ENCODE assay signal across 27 mouse cellular contexts in genomic region chr1:193664569-193664968, GRCm38 (mm10).
DNase-seq lines count a peak whose midpoint lies in the region; ATAC-seq and TF ChIP-seq lines count a peak whose summit lies in the region.
"Had no signal": no experiment of that assay in that cellular context is flagged by ENCODE, and none has a peak within 500 bp of the region (broad histone marks: within the 10 kb centered on the region; RNA-seq: fewer than 3 reads in every experiment).

No protein-coding gene starts in this region.

- H3K4me2 ChIP-seq in liver, embryonic 11.5 days: no peak overlapping the region
- no peak overlapping the region for H3K4me2 ChIP-seq in liver, postnatal 0 days (ENCODE audit: low read depth, low read length)
- H3K4me2 ChIP-seq: forebrain, embryonic 13.5 days; heart, embryonic 15.5 days; hindbrain, embryonic 15.5 days; intestine, embryonic 15.5 days; limb, embryonic 12.5 days had no signal

- no peaks in the 10 kb centered on the region for H3K9me3 ChIP-seq in G1E (replicated peaks)
- no peaks in the 10 kb centered on the region for H3K9me3 ChIP-seq in liver, embryonic 11.5 days (ENCODE audit: control insufficient read depth, low read length)
- no peaks in the 10 kb centered on the region for H3K9me3 ChIP-seq in liver, postnatal 0 days (ENCODE audit: low read length)
- H3K9me3 ChIP-seq: heart, embryonic 15.5 days; hindbrain, embryonic 15.5 days; intestine, embryonic 15.5 days; limb, embryonic 12.5 days; megakaryocyte, embryonic 14.5 days had no signal

- no peaks in the 10 kb centered on the region for H3K36me3 ChIP-seq in G1E (replicated peaks)
- no peaks in the 10 kb centered on the region for H3K36me3 ChIP-seq in liver, embryonic 11.5 days (ENCODE audit: control insufficient read depth, insufficient read depth, low read length)
- no peaks in the 10 kb centered on the region for H3K36me3 ChIP-seq in liver, postnatal 0 days (replicated peaks; ENCODE audit: insufficient read depth, low read length)
- H3K36me3 ChIP-seq: heart, embryonic 15.5 days; hindbrain, embryonic 15.5 days; intestine, embryonic 15.5 days; limb, embryonic 12.5 days had no signal

- ATAC-seq in G1E (ENCODE audit: extremely low read depth, insufficient number of reproducible peaks, low FRiP score, poor library complexity, severe bottlenecking): 0 out of 2 replicates have a peak, but pooled peaks have one; percentile 26
- ATAC-seq in liver, embryonic 11.5 days (replicated peaks; ENCODE audit: low FRiP score): peak; percentile 88
- peak; percentile 90 for ATAC-seq in liver, postnatal 0 days
- no peak for ATAC-seq in monocyte, adult 5-6 weeks (replicated peaks; ENCODE audit: insufficient number of reproducible peaks, low FRiP score, low TSS enrichment, poor library complexity, severe bottlenecking)
- ATAC-seq: forebrain, embryonic 13.5 days; intestine, embryonic 15.5 days; midbrain, embryonic 16.5 days had no signal

- H3K27me3 ChIP-seq in G1E (ENCODE audit: insufficient read depth, low read length): no peaks in the 10 kb centered on the region
- H3K27me3 ChIP-seq in liver, embryonic 11.5 days (replicated peaks; ENCODE audit: control insufficient read depth, insufficient read depth, low read length): no peaks in the 10 kb centered on the region
- H3K27me3 ChIP-seq in liver, postnatal 0 days (ENCODE audit: insufficient read depth, low read length): no peaks in the 10 kb centered on the region
- H3K27me3 ChIP-seq: heart, embryonic 15.5 days; hindbrain, embryonic 15.5 days; intestine, embryonic 15.5 days; limb, embryonic 12.5 days; megakaryocyte, embryonic 14.5 days had no signal

- H3K4me1 ChIP-seq in G1E (ENCODE audit: insufficient read depth, low read depth, low read length): peaks cover 4% of the 10 kb centered on the region; the same call in 1 of the 2 replicates
- H3K4me1 ChIP-seq in liver, embryonic 11.5 days (replicated peaks; ENCODE audit: control insufficient read depth, insufficient read depth, low read length): no peaks in the 10 kb centered on the region
- H3K4me1 ChIP-seq in liver, postnatal 0 days (ENCODE audit: insufficient read depth): peaks cover 22% of the 10 kb centered on the region
- H3K4me1 ChIP-seq: intestine, embryonic 15.5 days; limb, embryonic 12.5 days; megakaryocyte, embryonic 14.5 days had no signal

- TF ChIP-seq CTCF in G1E (IDR thresholded peaks at IDR 0.05; ENCODE audit: low read depth, low read length): no peak
- TF ChIP-seq CTCF in liver, postnatal 0 days (IDR thresholded peaks at IDR 0.05; ENCODE audit: low read depth): no peak

- no peak overlapping the region for H3K4me3 ChIP-seq in G1E (ENCODE audit: low read depth, low read length)
- no peak overlapping the region for H3K4me3 ChIP-seq in liver, embryonic 11.5 days (ENCODE audit: low read depth, low read length)
- no peak overlapping the region for H3K4me3 ChIP-seq in liver, postnatal 0 days (ENCODE audit: low read depth, low read length)
- H3K4me3 ChIP-seq: forebrain, embryonic 13.5 days; heart, embryonic 15.5 days; hindbrain, embryonic 15.5 days; intestine, embryonic 15.5 days; layer of hippocampus, adult 2 months; limb, embryonic 12.5 days; megakaryocyte, embryonic 14.5 days had no signal

- DNase-seq in G1E (ENCODE audit: low spot score) (no peak), MEL-GATA-1-ER (ENCODE audit: extremely low read depth, low read depth) (peak; percentile 93)
- DNase-seq in liver, embryonic 11.5 days (ENCODE audit: low spot score): peak; percentile 22
- DNase-seq in liver, postnatal 0 days: no peak
- DNase-seq in thymus, postnatal 0 days (ENCODE audit: low spot score): no peak
- no peak for DNase-seq in urinary bladder, adult 2 months (ENCODE audit: low spot score)
- DNase-seq: adrenal gland, postnatal 10 days; B cell, adult 2 months; cerebellum, postnatal 10 days; gastrocnemius, postnatal 36 days; kidney, adult 9 months; kidney, postnatal 25 days; layer of hippocampus, postnatal 36 days; lung, adult 2 months; lung, postnatal 14 days; right cerebral cortex, adult 18-20 months; right cerebral cortex, postnatal 4 days; thymus, postnatal 14 days had no signal

- TF ChIP-seq EP300 in liver, postnatal 0 days (IDR thresholded peaks at IDR 0.05; ENCODE audit: low read depth): peak; percentile 99

- H3K9ac ChIP-seq in liver, embryonic 11.5 days (ENCODE audit: low read depth, low read length): no peak overlapping the region
- no peak overlapping the region for H3K9ac ChIP-seq in liver, postnatal 0 days (replicated peaks)
- H3K9ac ChIP-seq: forebrain, embryonic 13.5 days; heart, embryonic 15.5 days; hindbrain, embryonic 15.5 days; intestine, embryonic 15.5 days; limb, embryonic 12.5 days had no signal

- 68% methylated on average over 2 of the region's 2 CpGs for WGBS in liver, embryonic 11.5 days
- WGBS in liver, postnatal 0 days (ENCODE audit: insufficient replicate concordance): 54% methylated on average over 2 of the region's 2 CpGs

- no peak overlapping the region for H3K27ac ChIP-seq in liver, embryonic 11.5 days (ENCODE audit: low read depth, low read length)
- peak overlapping the region; percentile 70 for H3K27ac ChIP-seq in liver, postnatal 0 days (ENCODE audit: low read depth)
- H3K27ac ChIP-seq: forebrain, embryonic 13.5 days; heart, embryonic 15.5 days; hindbrain, embryonic 15.5 days; intestine, embryonic 15.5 days; layer of hippocampus, adult 2 months; limb, embryonic 12.5 days had no signal

Comparison
In these comparisons a context has a peak if more than half of its experiments do, and no peak if none do; other contexts are left out.
1. DNase-seq: peak in MEL-GATA-1-ER (single experiment) and liver, embryonic 11.5 days (single experiment); none in G1E (single experiment), liver, postnatal 0 days (single experiment), thymus, postnatal 0 days (single experiment) and urinary bladder, adult 2 months (single experiment).